Mouse (Mus musculus): ENCODE measurements around the gene Ino80d. TPM values are rescaled to one million over a fixed set of nuclear protein-coding genes. Genes with fewer than 3 reads are reported as not detected.

Ino80d gene
- polyA plus RNA-seq, 1 experiment from 2014 or later = 12.2 TPM

- peaks cover 15 to 33% of the 10 kb centered on the region in 2 experiments for H3K4me1 ChIP-seq (ENCODE audit: control insufficient read depth in 2 of 2, insufficient read depth in 2 of 2, low read length in 2 of 2)
- H3K4me3 ChIP-seq (ENCODE audit: control insufficient read depth in 1 of 2, insufficient read depth in 1 of 2, low read depth in 1 of 2, low read length in 2 of 2) = no peak overlapping the region
- H3K9ac ChIP-seq (ENCODE audit: low read length) = peak overlapping the region; percentile 41
- no peak; the same call in 1 of the 2 replicates for ATAC-seq (ENCODE audit: insufficient number of reproducible peaks, insufficient read depth, low FRiP score, low read depth)
- H3K4me2 ChIP-seq (ENCODE audit: low read length) = peak overlapping the region; percentile 46
- WGBS = 26% methylated on average over 6 of the region's 6 CpGs
- H3K27me3 ChIP-seq (ENCODE audit: control insufficient read depth, insufficient read depth, low read length) = no peaks in the 10 kb centered on the region
- H3K27ac ChIP-seq (replicated peaks in 1 of 2; ENCODE audit: control insufficient read depth in 1 of 2, insufficient read depth in 1 of 2, low read depth in 2 of 2, low read length in 2 of 2) = peak overlapping the region; percentile 17 to 81
- peaks cover 23% of the 10 kb centered on the region for H3K36me3 ChIP-seq (ENCODE audit: control insufficient read depth, insufficient read depth, low read length)
- no peaks in the 10 kb centered on the region for H3K9me3 ChIP-seq (ENCODE audit: control insufficient read depth, low read length)
Observed at GRCm38 (mm10) chr1:63107614-63108327, 6.7 kb downstream of the Ino80d start.

- Histone ChIP-seq H3K9me3 (ENCODE audit: control insufficient read depth, low read length) (no peaks in the 10 kb centered on the region), H3K27ac (replicated peaks in 1 of 2; ENCODE audit: control insufficient read depth in 1 of 2, insufficient read depth in 1 of 2, low read depth in 2 of 2, low read length in 2 of 2) (peak overlapping the region; percentile 34 to 44; a peak in 3 of 4 replicates), H3K4me3 (ENCODE audit: control insufficient read depth in 1 of 2, insufficient read depth in 1 of 2, low read depth in 1 of 2, low read length in 2 of 2) (no peak overlapping the region), H3K4me1 (ENCODE audit: control insufficient read depth in 2 of 2, insufficient read depth in 2 of 2, low read length in 2 of 2) (peaks cover 7 to 24% of the 10 kb centered on the region in 2 experiments), H3K9ac (ENCODE audit: low read length) (no peak overlapping the region), H3K27me3 (ENCODE audit: control insufficient read depth, insufficient read depth, low read length) (no peaks in the 10 kb centered on the region), H3K4me2 (ENCODE audit: low read length) (no peak overlapping the region), H3K36me3 (ENCODE audit: control insufficient read depth, insufficient read depth, low read length) (peaks cover 67% of the 10 kb centered on the region)
- WGBS = 41% methylated on average over 12 of the region's 12 CpGs
- ATAC-seq (ENCODE audit: insufficient number of reproducible peaks, insufficient read depth, low FRiP score, low read depth) = no peak
Observed at GRCm38 (mm10) chr1:63102758-63103451, 11.6 kb downstream of the Ino80d start.

- Histone ChIP-seq H3K9ac (ENCODE audit: low read length) (no peak overlapping the region), H3K4me2 (ENCODE audit: low read length) (no peak overlapping the region), H3K36me3 (ENCODE audit: control insufficient read depth, insufficient read depth, low read length) (peaks cover 68% of the 10 kb centered on the region), H3K4me1 (ENCODE audit: control insufficient read depth in 2 of 2, insufficient read depth in 2 of 2, low read length in 2 of 2) (peaks cover 5 to 13% of the 10 kb centered on the region in 2 experiments), H3K9me3 (ENCODE audit: control insufficient read depth, low read length) (no peaks in the 10 kb centered on the region), H3K27me3 (ENCODE audit: control insufficient read depth, insufficient read depth, low read length) (no peaks in the 10 kb centered on the region), H3K27ac (replicated peaks in 1 of 2; ENCODE audit: control insufficient read depth in 1 of 2, insufficient read depth in 1 of 2, low read depth in 2 of 2, low read length in 2 of 2) (no peak overlapping the region), H3K4me3 (ENCODE audit: control insufficient read depth in 1 of 2, insufficient read depth in 1 of 2, low read depth in 1 of 2, low read length in 2 of 2) (no peak overlapping the region)
- 91% methylated on average over 8 of the region's 8 CpGs for WGBS
- no peak for ATAC-seq (ENCODE audit: insufficient number of reproducible peaks, insufficient read depth, low FRiP score, low read depth)
Observed at GRCm38 (mm10) chr1:63100196-63100595, 14.3 kb downstream of the Ino80d start.

GRCm38 (mm10) chr1:63098831-63099230 is 15.6 kb downstream of the Ino80d start:
- no peak for ATAC-seq (ENCODE audit: insufficient number of reproducible peaks, insufficient read depth, low FRiP score, low read depth)
- Histone ChIP-seq H3K36me3 (ENCODE audit: control insufficient read depth, insufficient read depth, low read length) (peaks cover 74% of the 10 kb centered on the region), H3K4me1 (ENCODE audit: control insufficient read depth in 2 of 2, insufficient read depth in 2 of 2, low read length in 2 of 2) (peaks cover 5 to 13% of the 10 kb centered on the region in 2 experiments), H3K27ac (replicated peaks in 1 of 2; ENCODE audit: control insufficient read depth in 1 of 2, insufficient read depth in 1 of 2, low read depth in 2 of 2, low read length in 2 of 2) (no peak overlapping the region), H3K9me3 (ENCODE audit: control insufficient read depth, low read length) (no peaks in the 10 kb centered on the region), H3K27me3 (ENCODE audit: control insufficient read depth, insufficient read depth, low read length) (no peaks in the 10 kb centered on the region), H3K4me2 (ENCODE audit: low read length) (no peak overlapping the region), H3K4me3 (ENCODE audit: control insufficient read depth in 1 of 2, insufficient read depth in 1 of 2, low read depth in 1 of 2, low read length in 2 of 2) (no peak overlapping the region), H3K9ac (ENCODE audit: low read length) (no peak overlapping the region)
- 64% methylated on average over 4 of the region's 4 CpGs for WGBS

- peaks cover 76% of the 10 kb centered on the region for H3K36me3 ChIP-seq (ENCODE audit: control insufficient read depth, insufficient read depth, low read length)
- H3K9ac ChIP-seq (ENCODE audit: low read length) = no peak overlapping the region
- 72% methylated on average over 5 of the region's 5 CpGs for WGBS
- no peaks in the 10 kb centered on the region for H3K9me3 ChIP-seq (ENCODE audit: control insufficient read depth, low read length)
- H3K4me2 ChIP-seq (ENCODE audit: low read length) = no peak overlapping the region
- H3K4me3 ChIP-seq (ENCODE audit: control insufficient read depth in 1 of 2, insufficient read depth in 1 of 2, low read depth in 1 of 2, low read length in 2 of 2) = no peak overlapping the region
- ATAC-seq (ENCODE audit: insufficient number of reproducible peaks, insufficient read depth, low FRiP score, low read depth) = no peak
- no peak overlapping the region for H3K27ac ChIP-seq (replicated peaks in 1 of 2; ENCODE audit: control insufficient read depth in 1 of 2, insufficient read depth in 1 of 2, low read depth in 2 of 2, low read length in 2 of 2)
- H3K4me1 ChIP-seq (ENCODE audit: control insufficient read depth in 2 of 2, insufficient read depth in 2 of 2, low read length in 2 of 2) = no peaks in the 10 kb centered on the region
- no peaks in the 10 kb centered on the region for H3K27me3 ChIP-seq (ENCODE audit: control insufficient read depth, insufficient read depth, low read length)
Observed at GRCm38 (mm10) chr1:63096071-63096470, 18.4 kb downstream of the Ino80d start.

GRCm38 (mm10) chr1:63089795-63090194 is 24.7 kb downstream of the Ino80d start:
- Histone ChIP-seq H3K9me3 (ENCODE audit: control insufficient read depth, low read length) (no peaks in the 10 kb centered on the region), H3K27ac (replicated peaks in 1 of 2; ENCODE audit: control insufficient read depth in 1 of 2, insufficient read depth in 1 of 2, low read depth in 2 of 2, low read length in 2 of 2) (no peak overlapping the region), H3K4me3 (ENCODE audit: control insufficient read depth in 1 of 2, insufficient read depth in 1 of 2, low read depth in 1 of 2, low read length in 2 of 2) (no peak overlapping the region), H3K9ac (ENCODE audit: low read length) (no peak overlapping the region), H3K27me3 (ENCODE audit: control insufficient read depth, insufficient read depth, low read length) (no peaks in the 10 kb centered on the region), H3K36me3 (ENCODE audit: control insufficient read depth, insufficient read depth, low read length) (peaks cover 87% of the 10 kb centered on the region), H3K4me2 (ENCODE audit: low read length) (no peak overlapping the region), H3K4me1 (ENCODE audit: control insufficient read depth in 2 of 2, insufficient read depth in 2 of 2, low read length in 2 of 2) (no peaks in the 10 kb centered on the region)
- ATAC-seq (ENCODE audit: insufficient number of reproducible peaks, insufficient read depth, low FRiP score, low read depth) = no peak
- 90% methylated on average over 5 of the region's 5 CpGs for WGBS

- H3K27me3 ChIP-seq (ENCODE audit: control insufficient read depth, insufficient read depth, low read length) = no peaks in the 10 kb centered on the region
- no peak for ATAC-seq (ENCODE audit: insufficient number of reproducible peaks, insufficient read depth, low FRiP score, low read depth)
- no peak overlapping the region for H3K27ac ChIP-seq (replicated peaks in 1 of 2; ENCODE audit: control insufficient read depth in 1 of 2, insufficient read depth in 1 of 2, low read depth in 2 of 2, low read length in 2 of 2)
- H3K9ac ChIP-seq (ENCODE audit: low read length) = no peak overlapping the region
- H3K9me3 ChIP-seq (ENCODE audit: control insufficient read depth, low read length) = no peaks in the 10 kb centered on the region
- no peak overlapping the region for H3K4me2 ChIP-seq (ENCODE audit: low read length)
- peaks cover 86% of the 10 kb centered on the region for H3K36me3 ChIP-seq (ENCODE audit: control insufficient read depth, insufficient read depth, low read length)
- WGBS = 96% methylated on average over 1 of the region's 1 CpGs
- H3K4me3 ChIP-seq (ENCODE audit: control insufficient read depth in 1 of 2, insufficient read depth in 1 of 2, low read depth in 1 of 2, low read length in 2 of 2) = no peak overlapping the region
- H3K4me1 ChIP-seq (ENCODE audit: control insufficient read depth in 2 of 2, insufficient read depth in 2 of 2, low read length in 2 of 2) = no peaks in the 10 kb centered on the region
Observed at GRCm38 (mm10) chr1:63088614-63089013, 25.9 kb downstream of the Ino80d start.

Measured in heart, embryonic 14.5 days (tissue).